Mouse (Mus musculus): ENCODE measurements around the gene Gpc6.

DNA sequence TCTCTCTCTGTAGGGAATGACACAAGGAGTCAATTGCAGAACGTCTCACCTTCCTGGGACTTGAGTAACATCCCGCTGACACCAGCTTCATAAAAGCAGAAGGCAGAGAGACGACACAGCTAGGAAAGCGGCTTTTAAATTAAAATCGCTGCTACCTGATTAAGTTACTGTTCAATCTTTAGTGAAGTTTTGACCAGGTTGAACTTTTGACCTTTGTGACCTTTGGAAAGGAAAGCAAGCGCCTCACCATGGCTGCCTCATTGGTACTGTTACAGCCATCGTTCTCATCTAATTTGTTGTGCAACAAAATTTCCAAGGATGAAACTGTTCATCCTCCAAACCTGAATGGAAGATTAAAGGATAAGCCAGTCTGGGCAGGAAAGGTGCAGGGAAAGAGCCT is 830.1 kb downstream of the Gpc6 start:
- TF ChIP-seq CTCF (IDR thresholded peaks at IDR 0.05; ENCODE audit: low read depth) (no peak), EP300 (IDR thresholded peaks at IDR 0.05; ENCODE audit: low read depth) (no peak)

Data from heart, postnatal 0 days (tissue).